Mouse (Mus musculus): ENCODE measurements around the gene Anpep.
"Not testable (repeated sequence)": the region's sequence is repeated elsewhere in the genome, so short reads cannot be mapped to it uniquely, and the experiment has no call there.

Anpep gene

GRCm38 (mm10) chr7:79810611-79811506 lies 50.0 kb downstream of the Anpep start, which contains the start of gene Mesp2:
Gene Mesp2 (plus strand): TSS chr7:79810727.
- peak; percentile 50 to 68 for DNase-seq (ENCODE audit: low spot score in 2 of 2)

GRCm38 (mm10) chr7:79808561-79808960 lies 52.3 kb downstream of the Anpep start:
- no peak for DNase-seq (ENCODE audit: low spot score in 2 of 2)

- DNase-seq (ENCODE audit: low spot score in 2 of 2): no peak
Observed at GRCm38 (mm10) chr7:79803887-79804286, 57.0 kb downstream of the Anpep start.

- no peak for DNase-seq (ENCODE audit: low spot score in 2 of 2)
Observed at GRCm38 (mm10) chr7:79802037-79802436, 58.8 kb downstream of the Anpep start.

GRCm38 (mm10) chr7:79801391-79801790 lies 59.5 kb downstream of the Anpep start:
- DNase-seq (ENCODE audit: low spot score in 2 of 2): no peak

- no peak for DNase-seq (ENCODE audit: low spot score in 2 of 2)
Observed at GRCm38 (mm10) chr7:79800336-79800735, 60.5 kb downstream of the Anpep start.

GRCm38 (mm10) chr7:79799506-79799905 lies 61.4 kb downstream of the Anpep start:
- DNase-seq (ENCODE audit: low spot score in 2 of 2): no peak

- peak in 1 of 2 experiments; percentile 73 for DNase-seq (ENCODE audit: low spot score in 2 of 2)
Observed at GRCm38 (mm10) chr7:79799048-79799447, 61.8 kb downstream of the Anpep start.

GRCm38 (mm10) chr7:79798606-79799005 lies 62.3 kb downstream of the Anpep start:
- no peak for DNase-seq (ENCODE audit: low spot score in 2 of 2)

GRCm38 (mm10) chr7:79793688-79794087 lies 67.2 kb downstream of the Anpep start, which contains the start of gene Mesp1:
Gene Mesp1 (minus strand): TSS chr7:79793788.
- no peak for DNase-seq (ENCODE audit: low spot score in 2 of 2)

GRCm38 (mm10) chr7:79792635-79793421 lies 68.0 kb downstream of the Anpep start:
- DNase-seq (ENCODE audit: low spot score in 2 of 2): peak in 1 of 2 experiments; percentile 25

- not testable (repeated sequence) for DNase-seq (ENCODE audit: low spot score in 2 of 2)
Observed at GRCm38 (mm10) chr7:79789812-79790211, 71.0 kb downstream of the Anpep start.

- DNase-seq (ENCODE audit: low spot score in 2 of 2): peak in 1 of 2 experiments; percentile 53
Observed at GRCm38 (mm10) chr7:79786295-79786694, 74.6 kb downstream of the Anpep start.

GRCm38 (mm10) chr7:79782516-79782855 lies 78.4 kb downstream of the Anpep start:
- no peak for DNase-seq (ENCODE audit: low spot score in 2 of 2)

- no peak for DNase-seq (ENCODE audit: low spot score in 2 of 2)
Observed at GRCm38 (mm10) chr7:79781826-79782515, 78.9 kb downstream of the Anpep start.

- peak in 1 of 2 experiments; percentile 62 for DNase-seq (ENCODE audit: low spot score in 2 of 2)
Observed at GRCm38 (mm10) chr7:79780647-79781626, 79.9 kb downstream of the Anpep start.

All from frontal cortex, postnatal 10 days (tissue).